Mouse (Mus musculus) MEL (cell line): ENCODE data around the gene Fthl17a. TPM values are rescaled to one million over a fixed set of nuclear protein-coding genes. Genes with fewer than 3 reads are reported as not detected.
A peak's percentile ranks its signal among the peaks of the same experiment; 100 is the strongest.

Experiments used
- DNase-seq: peaks from one replicate; pipeline ENCODE4 v3.0.0; 2011; ENCODE audit warnings: low read depth, low spot score
- H3K27ac ChIP-seq: 2 replicates; pipeline ENCODE4 v1.5.1; 2012; ENCODE audit warnings: low read depth, mild to moderate bottlenecking, control low read depth, low read length, moderate library complexity; ENCODE audit not compliant: control insufficient read depth
- H3K27me3 ChIP-seq, 2 experiments: fragments of 150-350 bp in 1 of 2; sonication (generic) in 1 of 2; 2 replicates each; pipeline ENCODE4 v1.6.1; 2012; ENCODE audit warnings: low read length in 2 of 2, mild to moderate bottlenecking in 2 of 2, improper control_type of control experiment in 1 of 2, moderate library complexity in 1 of 2; ENCODE audit not compliant: insufficient read depth in 2 of 2, control insufficient read depth in 1 of 2
- H3K36me3 ChIP-seq, 2 experiments: 2 replicates each; pipeline ENCODE4 v1.6.1; 2012 to 2014; ENCODE audit warnings: low read length in 2 of 2, improper control_type of control experiment in 1 of 2, inconsistent platforms in 1 of 2, mild to moderate bottlenecking in 1 of 2; ENCODE audit not compliant: insufficient read depth in 2 of 2, control insufficient read depth in 1 of 2
- H3K4me1 ChIP-seq, 2 experiments: fragments of 150-350 bp in 1 of 2; sonication (generic) in 1 of 2; 2 replicates each; pipeline ENCODE4 v1.6.1; 2012; ENCODE audit warnings: low read length in 2 of 2, improper control_type of control experiment in 1 of 2, mild to moderate bottlenecking in 1 of 2; ENCODE audit not compliant: insufficient read depth in 2 of 2, control insufficient read depth in 1 of 2
- H3K4me3 ChIP-seq, 2 experiments: fragments of 150-350 bp in 1 of 2; sonication (generic) in 1 of 2; 2 replicates each; pipeline ENCODE4 v1.5.1; 2012; ENCODE audit warnings: low read depth in 2 of 2, low read length in 2 of 2, mild to moderate bottlenecking in 2 of 2, moderate library complexity in 2 of 2, control low read depth in 1 of 2, improper control_type of control experiment in 1 of 2; ENCODE audit not compliant: control insufficient read depth in 1 of 2, insufficient read depth in 1 of 2
- H3K79me2 ChIP-seq: 2 replicates; pipeline ENCODE4 v1.6.1; 2012; ENCODE audit warnings: mild to moderate bottlenecking, low read length, moderate library complexity; ENCODE audit not compliant: control insufficient read depth, poor library complexity, insufficient read depth
- H3K9ac ChIP-seq: 2 replicates; pipeline ENCODE4 v1.6.1; 2012; ENCODE audit warnings: low read depth, mild to moderate bottlenecking, control low read depth, low read length, moderate library complexity; ENCODE audit not compliant: control insufficient read depth, poor library complexity, severe bottlenecking
- H3K9me3 ChIP-seq: fragments of 150-350 bp; sonication (generic); replicated peaks from 2 replicates; pipeline ENCODE4 v1.6.1; 2012; ENCODE audit warnings: mild to moderate bottlenecking, low read length, improper control_type of control experiment, moderate library complexity; ENCODE audit not compliant: insufficient read depth
- CHD2 ChIP-seq: IDR thresholded peaks from 2 replicates; pipeline ENCODE4 v1.6.1; 2011; ENCODE audit warnings: low read length, improper control_type of control experiment
- CTCF ChIP-seq, 3 experiments: IDR thresholded peaks in 2 of 3; conservative IDR thresholded peaks in 1 of 3; 2 replicates each; pipeline ENCODE4 v1.5.1; 2011 to 2012; ENCODE audit warnings: low read length in 3 of 3, low read depth in 2 of 3, mild to moderate bottlenecking in 2 of 3, improper control_type of control experiment in 1 of 3, inconsistent platforms in 1 of 3, mixed read lengths in 1 of 3, moderate library complexity in 1 of 3; ENCODE audit not compliant: control insufficient read depth in 1 of 3, insufficient read depth in 1 of 3, poor library complexity in 1 of 3, severe bottlenecking in 1 of 3
- EP300 ChIP-seq, 2 experiments: IDR thresholded peaks; 2 replicates each; pipeline ENCODE4 v1.6.1; 2011; ENCODE audit warnings: improper control_type of control experiment in 2 of 2, low read length in 2 of 2, low read depth in 1 of 2, mild to moderate bottlenecking in 1 of 2
- ETS1 ChIP-seq: IDR thresholded peaks from 2 replicates; pipeline ENCODE4 v1.6.1; 2012; ENCODE audit warnings: low read depth, mild to moderate bottlenecking, inconsistent platforms, low read length, improper control_type of control experiment, moderate library complexity
- GABPA ChIP-seq: IDR thresholded peaks from 2 replicates; pipeline ENCODE4 v1.6.1; 2012; ENCODE audit warnings: low read depth, mild to moderate bottlenecking, inconsistent platforms, low read length, improper control_type of control experiment, moderate library complexity
- HCFC1 ChIP-seq: IDR thresholded peaks from 2 replicates; pipeline ENCODE4 v1.6.1; 2012; ENCODE audit warnings: low read depth, mild to moderate bottlenecking, inconsistent platforms, low read length, improper control_type of control experiment, moderate library complexity
- JUND ChIP-seq: IDR thresholded peaks from 2 replicates; pipeline ENCODE4 v1.6.1; 2011; ENCODE audit warnings: low read depth, mild to moderate bottlenecking, improper control_type of control experiment, low read length
- MAFK ChIP-seq: IDR thresholded peaks from 2 replicates; pipeline ENCODE4 v1.6.1; 2011; ENCODE audit warnings: low read depth, mild to moderate bottlenecking, low read length, improper control_type of control experiment, borderline replicate concordance
- MAX ChIP-seq: IDR thresholded peaks from 2 replicates; pipeline ENCODE4 v1.6.1; 2011; ENCODE audit warnings: low read length, improper control_type of control experiment
- MAZ ChIP-seq: IDR thresholded peaks from 2 replicates; pipeline ENCODE4 v1.6.1; 2012; ENCODE audit warnings: low read depth, mild to moderate bottlenecking, inconsistent platforms, low read length, improper control_type of control experiment
- MYB ChIP-seq: IDR thresholded peaks from 2 replicates; pipeline ENCODE4 v1.6.1; 2011; ENCODE audit warnings: mild to moderate bottlenecking, low read depth, low read length, improper control_type of control experiment
- MYC ChIP-seq: IDR thresholded peaks from 2 replicates; pipeline ENCODE4 v1.6.1; 2011; ENCODE audit warnings: low read depth, mild to moderate bottlenecking, low read length, improper control_type of control experiment, moderate library complexity
- NELFE ChIP-seq: IDR thresholded peaks from 2 replicates; pipeline ENCODE4 v1.6.1; 2011; ENCODE audit warnings: low read depth, low read length, improper control_type of control experiment
- POLR2A ChIP-seq, 2 experiments: IDR thresholded peaks; 2 replicates each; pipeline ENCODE4 v1.6.1; 2011 to 2012; ENCODE audit warnings: low read length in 2 of 2, mild to moderate bottlenecking in 2 of 2, control low read depth in 1 of 2, improper control_type of control experiment in 1 of 2, low read depth in 1 of 2, moderate library complexity in 1 of 2; ENCODE audit not compliant: control insufficient read depth in 1 of 2, insufficient read depth in 1 of 2, poor library complexity in 1 of 2
- POLR2AphosphoS5 ChIP-seq: IDR thresholded peaks from 2 replicates; pipeline ENCODE4 v1.6.1; 2012; ENCODE audit warnings: low read depth, borderline replicate concordance, mild to moderate bottlenecking, inconsistent platforms, low read length, moderate library complexity, mixed read lengths
- SMC3 ChIP-seq: IDR thresholded peaks from 2 replicates; pipeline ENCODE4 v1.6.1; 2011; ENCODE audit warnings: low read depth, low read length, improper control_type of control experiment
- TAL1 ChIP-seq: IDR thresholded peaks from 2 replicates; pipeline ENCODE4 v1.6.1; 2012; ENCODE audit warnings: mild to moderate bottlenecking, inconsistent platforms, low read length, moderate library complexity, mixed read lengths
- TCF12 ChIP-seq: IDR thresholded peaks from 2 replicates; pipeline ENCODE4 v1.6.1; 2014; ENCODE audit warnings: low read depth, mild to moderate bottlenecking, inconsistent platforms, low read length, improper control_type of control experiment, moderate library complexity
- USF1 ChIP-seq: IDR thresholded peaks from 2 replicates; pipeline ENCODE4 v1.6.1; 2014; ENCODE audit warnings: low read depth, mild to moderate bottlenecking, inconsistent platforms, low read length, improper control_type of control experiment, moderate library complexity
- USF2 ChIP-seq, 2 experiments: IDR thresholded peaks; 2 replicates each; pipeline ENCODE4 v1.6.1; 2011 to 2012; ENCODE audit warnings: improper control_type of control experiment in 2 of 2, low read length in 2 of 2, borderline replicate concordance in 1 of 2, inconsistent platforms in 1 of 2, low read depth in 1 of 2, mild to moderate bottlenecking in 1 of 2; ENCODE audit not compliant: insufficient read depth in 1 of 2
- ZC3H11A ChIP-seq: IDR thresholded peaks from 2 replicates; pipeline ENCODE4 v1.6.1; 2012; ENCODE audit warnings: low read depth, mild to moderate bottlenecking, inconsistent platforms, low read length, improper control_type of control experiment
- ZNF384 ChIP-seq: IDR thresholded peaks from 2 replicates; pipeline ENCODE4 v1.6.1; 2012; ENCODE audit warnings: low read depth, mild to moderate bottlenecking, inconsistent platforms, low read length, improper control_type of control experiment
- polyA plus RNA-seq, 2 experiments: library from polyadenylated mRNA; stranded (reverse) in 1 of 2; unstranded in 1 of 2; fragments of >175 nt in 1 of 2; fragments of >200 nt in 1 of 2; gene quantifications; 2 replicates each; pipeline versions ENCODE4 v1.2.1 to v1.2.4; 2012; ENCODE audit warnings: low replicate concordance in 2 of 2, low read depth in 1 of 2; ENCODE audit not compliant: insufficient read length in 2 of 2, insufficient read depth in 1 of 2, missing spikeins in 1 of 2
- total RNA-seq: library from RNA; depleted of rRNA; stranded (reverse); fragments of 300-350 nt; gene quantifications from 2 replicates; pipeline ENCODE4 v1.2.3, GENCODE M21; 2012

Gene Fthl17a
- total and polyA plus RNA-seq, 3 experiments, result not detected

DNA sequence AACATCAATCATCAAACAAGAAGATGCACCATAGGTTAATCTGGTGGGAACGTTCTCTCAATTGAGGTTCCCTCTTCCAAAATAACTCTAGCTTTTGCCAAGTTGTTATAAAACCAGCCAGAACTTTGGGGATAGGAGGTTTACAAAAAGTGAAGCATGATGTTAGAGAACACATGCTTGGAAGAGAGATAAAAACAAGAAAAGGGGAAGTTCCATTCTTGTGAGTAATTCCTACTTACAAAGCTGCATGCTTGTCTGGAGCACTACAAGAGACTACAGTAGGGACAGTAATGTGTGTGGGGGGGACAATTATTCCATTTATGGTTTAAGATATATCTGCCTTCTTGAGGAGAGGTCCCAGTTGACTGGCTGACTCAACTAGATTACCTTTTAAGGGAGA is 40.4 kb downstream of the Fthl17a start:
- no peaks in the 10 kb centered on the region for H3K27me3 ChIP-seq
- H3K79me2 ChIP-seq, result no peaks in the 10 kb centered on the region
- H3K9ac ChIP-seq, result no peak overlapping the region
- no peak overlapping the region for H3K4me3 ChIP-seq
- H3K36me3 ChIP-seq, result no peaks in the 10 kb centered on the region
- DNase-seq, result peak; percentile 5
- H3K9me3 ChIP-seq, result no peaks in the 10 kb centered on the region
- H3K27ac ChIP-seq, result no peak overlapping the region
- TF ChIP-seq POLR2AphosphoS5, result no peak
- no peak for TF ChIP-seq MAZ
- TF ChIP-seq EP300 (IDR thresholded peaks at IDR 0.05; ENCODE audit: low read depth in 1 of 2, low read length in 2 of 2), result no peak
- TF ChIP-seq JUND, result no peak
- TF ChIP-seq MYC, result no peak
- no peak for TF ChIP-seq CTCF (IDR thresholded peaks at IDR 0.05 in 2 of 3, conservative IDR thresholded peaks at IDR 0.05 in 1 of 3; ENCODE audit: control insufficient read depth in 1 of 3, insufficient read depth in 1 of 3, low read depth in 2 of 3, low read length in 3 of 3, poor library complexity in 1 of 3, severe bottlenecking in 1 of 3)
- no peak for TF ChIP-seq TCF12
- TF ChIP-seq MAFK, result no peak
- TF ChIP-seq POLR2A (IDR thresholded peaks at IDR 0.05; ENCODE audit: control insufficient read depth in 1 of 2, insufficient read depth in 1 of 2, low read depth in 1 of 2, low read length in 2 of 2, poor library complexity in 1 of 2), result no peak
- TF ChIP-seq ZNF384, result no peak
- TF ChIP-seq ETS1, result no peak
- TF ChIP-seq USF1, result no peak
- TF ChIP-seq SMC3, result no peak
- no peak for TF ChIP-seq NELFE
- H3K4me1 ChIP-seq, result no peaks in the 10 kb centered on the region

DNA sequence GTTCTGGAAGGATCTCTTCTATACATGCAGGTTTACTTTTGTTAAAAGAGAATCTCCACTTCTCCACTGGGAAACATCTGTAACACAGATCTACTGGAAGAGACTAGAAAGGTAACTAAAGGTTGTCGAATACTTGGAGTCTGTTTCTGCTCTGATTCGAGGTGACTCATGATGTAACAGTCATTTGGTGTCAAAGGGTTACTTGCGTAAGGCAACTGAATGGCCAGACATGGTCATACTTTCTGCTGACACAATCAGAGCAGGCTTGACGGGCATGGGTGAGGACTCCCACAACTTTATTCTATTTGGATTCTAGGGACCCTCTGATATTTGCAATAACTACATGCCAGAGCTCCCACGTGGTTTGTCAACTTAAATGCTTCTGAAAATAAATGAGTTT is 43.3 kb downstream of the Fthl17a start:
- Histone ChIP-seq H3K27me3 (no peaks in the 10 kb centered on the region), H3K4me1 (no peaks in the 10 kb centered on the region), H3K9me3 (no peaks in the 10 kb centered on the region), H3K79me2 (no peaks in the 10 kb centered on the region), H3K36me3 (no peaks in the 10 kb centered on the region), H3K27ac (no peak overlapping the region), H3K4me3 (no peak overlapping the region), H3K9ac (no peak overlapping the region)
- TF ChIP-seq CHD2 (no peak), GABPA (no peak), MAFK (no peak), ZNF384 (no peak), ETS1 (no peak), USF2 (IDR thresholded peaks at IDR 0.05; ENCODE audit: borderline replicate concordance in 1 of 2, insufficient read depth in 1 of 2, low read depth in 1 of 2, low read length in 2 of 2) (no peak), MAX (no peak), ZC3H11A (no peak), MYB (no peak), TAL1 (no peak), HCFC1 (no peak)
- no peak for DNase-seq
